Mouse (Mus musculus) gastrocnemius, postnatal 4 days (tissue): Measurements from ENCODE around the gene Pax3. TPM values are rescaled to one million over a fixed set of nuclear protein-coding genes. Genes with fewer than 3 reads are reported as not detected.

Experiments used
- DNase-seq, 2 experiments: peaks; one replicate each; pipeline ENCODE4 v3.0.0; 2021 to 2022; ENCODE audit warnings: low spot score in 2 of 2, mixed read lengths in 2 of 2
- total RNA-seq, 2 experiments: library from RNA; stranded (reverse); gene quantifications; 2 replicates each; pipeline ENCODE4 v1.2.3; 2021

The Pax3 gene
- total RNA-seq, 2 experiments from 2014 or later: 0.13 TPM; not detected in 1

DNA sequence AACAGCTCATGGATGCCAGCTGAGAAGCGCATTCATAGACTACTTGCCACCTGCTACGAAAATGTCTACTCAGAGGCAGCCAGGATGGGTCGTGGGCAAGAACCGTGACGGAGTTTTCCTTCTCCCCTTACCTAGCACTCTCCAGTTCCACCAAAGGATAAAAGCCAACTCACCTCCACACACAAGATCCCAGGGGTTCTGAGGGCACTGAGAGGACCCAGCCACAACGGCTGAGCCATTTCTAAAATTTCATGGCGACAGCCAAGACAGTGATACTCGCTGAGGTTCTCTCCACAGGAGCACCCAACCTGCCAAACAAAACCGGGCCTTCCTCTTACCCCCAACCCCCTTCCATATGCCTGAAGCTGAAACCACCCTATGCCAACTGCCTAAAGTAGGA, 2.3 kb upstream of the Pax3 start:
- no peak for DNase-seq

DNA sequence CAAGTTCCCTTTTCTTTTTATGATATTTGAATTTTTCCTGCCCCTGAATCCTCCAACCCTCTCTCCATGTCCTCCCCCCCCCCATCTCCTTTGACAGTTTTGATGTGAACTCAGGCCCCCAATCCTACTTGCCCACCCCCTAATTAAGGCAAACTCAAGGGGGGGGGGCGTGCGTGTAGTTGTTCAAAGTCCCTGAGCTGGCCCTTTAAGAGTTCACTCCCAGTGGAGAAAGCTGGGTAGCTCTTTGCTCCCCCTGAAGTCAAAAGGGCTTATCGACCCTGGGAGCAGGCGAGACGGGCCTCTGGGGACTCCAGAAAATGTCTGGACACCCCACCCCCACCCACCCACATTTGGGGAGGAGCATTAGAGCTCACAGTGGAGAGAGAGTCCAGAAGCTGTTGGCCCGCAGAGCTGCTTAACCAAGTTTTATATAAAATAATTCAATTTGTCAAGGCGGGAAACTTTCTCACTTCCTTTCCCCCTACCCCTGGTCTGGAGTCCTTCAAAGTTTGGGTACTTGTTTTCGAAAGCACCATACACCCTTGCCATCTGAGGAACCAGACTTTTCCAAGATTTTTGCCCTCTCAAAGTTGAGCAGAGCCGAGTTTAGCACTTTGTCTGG, 1.5 kb upstream of the Pax3 start:
- DNase-seq: no peak

DNA sequence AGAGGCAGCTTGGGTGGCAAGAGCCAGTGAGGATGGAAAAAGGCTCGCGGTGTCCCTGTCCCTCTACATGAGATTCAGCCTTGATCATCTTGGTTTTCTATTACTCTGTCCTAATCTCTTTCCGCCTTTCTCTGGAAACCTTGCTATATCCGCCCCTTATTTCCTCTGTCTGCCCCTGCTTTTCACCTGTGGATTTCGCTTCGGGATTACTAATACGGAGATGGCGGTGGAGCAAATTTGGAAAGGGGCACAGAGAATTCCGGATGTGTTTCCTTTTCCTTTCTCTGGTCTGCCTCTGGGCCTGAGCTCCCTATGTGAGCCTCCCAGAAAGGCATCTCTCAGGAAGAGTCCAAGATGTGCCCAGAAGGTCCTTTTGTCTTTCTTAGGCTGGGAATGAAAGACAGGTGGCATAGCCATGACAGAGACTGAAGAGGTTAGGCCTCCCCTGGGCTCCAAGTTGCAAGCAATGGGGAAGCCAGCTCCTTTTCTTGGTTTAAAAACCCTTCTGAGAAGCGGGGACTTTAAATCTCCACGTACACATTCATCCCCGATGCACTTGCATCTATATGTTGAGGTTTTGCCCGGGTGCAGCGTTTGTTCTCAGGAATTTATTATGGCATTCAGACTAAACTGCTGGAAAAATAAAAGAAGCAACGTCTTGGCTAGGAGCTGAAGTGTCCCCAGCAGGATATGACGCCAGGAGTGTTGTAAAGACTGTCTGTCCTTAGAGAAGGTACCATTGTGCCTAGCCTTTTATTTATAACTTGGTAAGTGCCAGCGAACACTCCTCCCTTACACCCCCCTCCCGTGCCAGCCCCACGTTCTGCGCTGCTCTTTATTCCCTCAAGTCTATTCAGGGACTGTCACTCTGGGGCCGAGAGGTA, 659 bp upstream of the Pax3 start:
- DNase-seq: no peak

DNA sequence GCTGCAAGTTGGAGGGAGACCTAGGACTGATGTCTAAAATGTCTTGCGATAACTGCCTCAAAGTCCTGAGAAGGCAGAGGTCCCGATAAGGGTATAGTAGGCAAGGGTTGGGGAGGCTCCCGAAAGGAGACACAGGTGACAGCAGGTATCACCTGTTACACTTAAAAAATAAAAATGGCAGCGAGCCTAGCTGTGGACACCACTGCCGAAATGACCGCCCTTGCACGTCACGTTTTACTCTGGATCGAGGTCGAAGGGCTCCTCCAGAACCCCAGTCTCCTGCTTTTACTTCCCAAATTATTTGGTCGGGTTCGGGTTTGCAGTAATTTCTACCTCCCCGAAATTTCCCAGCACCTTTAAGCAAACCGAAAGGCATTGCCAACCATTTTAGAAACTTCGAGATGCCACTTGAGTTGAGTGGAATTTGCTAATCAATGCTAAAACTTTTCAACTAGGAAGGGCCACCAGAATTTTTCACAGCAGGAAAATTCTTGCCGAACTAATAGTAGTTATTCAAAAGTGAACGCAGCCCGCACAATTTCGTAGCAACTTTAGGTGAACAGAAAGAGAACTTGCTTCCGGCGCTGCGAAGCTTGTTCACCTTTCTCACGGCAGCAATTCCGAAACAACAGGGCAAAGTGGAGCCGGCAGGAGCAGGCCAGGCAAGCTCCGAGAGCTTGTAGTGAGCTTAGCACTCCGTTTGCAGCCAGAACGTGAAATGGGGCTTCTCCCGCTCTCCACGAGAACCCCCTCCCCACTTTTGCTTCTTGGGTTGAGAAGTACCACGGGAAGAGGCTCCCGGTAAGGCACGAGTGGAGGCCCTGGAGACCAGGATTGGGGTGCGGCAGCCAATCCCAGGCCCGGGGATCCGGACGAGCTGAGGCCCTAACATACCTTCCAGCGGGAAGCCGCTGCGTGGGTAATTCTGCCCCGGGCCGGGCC, 892 bp downstream of the Pax3 start:
- no peak for DNase-seq

DNA sequence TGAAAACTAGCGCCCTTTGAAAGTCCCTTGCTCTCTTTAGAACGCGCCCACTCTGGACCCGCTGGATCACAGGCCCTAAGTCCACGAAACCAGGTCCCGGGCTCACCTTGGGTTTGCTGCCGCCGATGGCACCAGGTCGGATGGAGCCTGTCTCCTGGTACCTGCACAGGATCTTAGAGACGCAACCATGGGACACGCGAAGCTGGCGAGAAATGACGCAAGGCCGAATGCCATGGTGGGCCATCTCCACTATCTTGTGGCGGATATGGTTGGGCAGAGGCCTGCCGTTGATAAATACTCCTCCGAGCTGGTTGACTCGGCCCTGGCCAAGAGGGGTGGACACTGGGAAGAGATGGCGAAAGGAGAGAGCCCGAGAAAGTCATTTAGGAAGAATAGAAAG, 1.8 kb downstream of the Pax3 start:
- no peak for DNase-seq

DNA sequence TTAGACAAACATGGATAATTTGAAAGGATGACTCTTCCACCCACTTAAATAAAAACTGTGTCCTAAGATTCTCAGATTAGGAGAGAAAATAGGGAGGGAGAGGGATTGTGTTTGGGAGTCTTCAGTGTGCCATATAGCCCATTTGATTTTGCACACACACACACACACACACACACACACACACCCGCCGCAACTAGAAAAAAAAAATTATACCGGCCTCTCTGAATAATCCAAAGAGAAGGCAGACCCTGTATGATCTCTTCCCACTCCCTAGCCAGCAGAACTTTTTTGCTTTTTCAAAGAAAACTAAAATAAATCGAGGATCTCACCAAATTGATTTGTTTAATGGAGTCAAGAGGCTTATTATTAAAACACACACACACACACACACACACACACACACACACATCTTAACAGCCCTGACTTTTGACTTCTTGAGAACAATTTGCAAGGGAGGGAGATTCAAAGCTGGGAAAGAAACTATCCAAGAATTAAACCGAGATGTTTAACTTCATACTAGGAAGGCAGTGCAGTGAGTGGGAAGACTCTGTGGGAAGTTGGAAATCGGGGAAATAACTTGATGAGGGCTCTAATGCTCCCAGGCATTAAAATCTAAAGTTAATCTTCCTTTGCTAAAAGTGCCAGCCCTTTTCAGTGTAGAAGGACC, 2.4 kb downstream of the Pax3 start:
- DNase-seq: no peak

DNA sequence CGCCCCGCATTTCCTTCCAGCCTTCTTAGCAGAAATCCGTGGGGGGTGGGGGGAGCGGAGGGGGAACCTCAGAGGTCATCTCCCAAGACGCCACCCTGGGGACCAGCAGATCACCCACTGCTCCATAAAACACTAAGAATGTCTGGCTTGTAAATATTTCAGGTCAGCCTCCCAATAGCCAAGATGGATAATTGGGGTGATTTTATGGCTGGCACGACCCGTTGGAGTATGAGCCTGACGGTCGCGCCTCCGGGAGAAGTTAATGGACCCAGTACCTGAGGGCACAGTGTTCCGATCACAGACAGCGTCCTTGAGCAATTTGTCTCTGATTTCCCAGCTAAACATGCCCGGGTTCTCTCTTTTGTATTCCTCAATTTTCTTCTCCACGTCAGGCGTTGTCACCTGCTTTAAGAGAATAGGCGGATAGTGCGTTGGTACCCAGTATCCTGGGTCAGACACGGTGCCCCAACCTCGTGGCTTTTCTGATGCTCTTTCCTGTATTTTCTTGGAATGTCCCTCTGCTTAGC, 3.4 kb downstream of the Pax3 start:
- no peak for DNase-seq

DNA sequence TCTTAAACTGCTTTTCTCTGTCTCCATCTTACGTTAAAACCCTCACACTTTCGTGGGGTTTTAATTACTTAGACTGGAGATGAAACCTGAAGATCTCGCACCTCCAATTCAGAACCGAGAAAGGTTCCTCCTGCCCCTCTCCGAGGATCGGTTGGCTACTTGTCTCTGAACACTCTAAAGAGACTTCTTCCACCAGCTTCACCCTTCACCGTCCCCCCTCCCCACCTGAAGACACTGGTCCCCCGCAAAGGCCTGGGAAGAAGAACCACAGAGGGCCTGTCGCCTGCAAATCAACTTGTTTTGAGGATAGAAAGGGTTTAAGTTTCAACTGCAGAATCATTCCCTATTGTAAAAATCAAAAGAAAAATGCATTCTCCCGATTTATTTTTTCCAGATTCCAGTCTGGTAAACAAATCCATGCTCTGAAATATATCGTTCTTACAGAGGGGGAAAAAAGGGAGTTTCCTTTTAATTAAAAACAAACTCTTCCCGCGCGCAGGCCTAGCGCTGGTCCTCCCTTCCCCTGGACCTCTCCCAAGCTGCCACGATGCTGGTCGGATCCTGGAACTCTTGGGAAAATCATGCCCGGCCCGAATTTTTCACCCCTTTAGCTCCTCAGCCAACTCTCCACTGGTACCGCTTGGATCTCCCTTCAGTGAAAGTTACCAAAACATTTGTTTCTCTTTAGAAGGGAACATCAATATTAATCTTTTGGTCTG, 4.0 kb downstream of the Pax3 start:
- no peak for DNase-seq

DNA sequence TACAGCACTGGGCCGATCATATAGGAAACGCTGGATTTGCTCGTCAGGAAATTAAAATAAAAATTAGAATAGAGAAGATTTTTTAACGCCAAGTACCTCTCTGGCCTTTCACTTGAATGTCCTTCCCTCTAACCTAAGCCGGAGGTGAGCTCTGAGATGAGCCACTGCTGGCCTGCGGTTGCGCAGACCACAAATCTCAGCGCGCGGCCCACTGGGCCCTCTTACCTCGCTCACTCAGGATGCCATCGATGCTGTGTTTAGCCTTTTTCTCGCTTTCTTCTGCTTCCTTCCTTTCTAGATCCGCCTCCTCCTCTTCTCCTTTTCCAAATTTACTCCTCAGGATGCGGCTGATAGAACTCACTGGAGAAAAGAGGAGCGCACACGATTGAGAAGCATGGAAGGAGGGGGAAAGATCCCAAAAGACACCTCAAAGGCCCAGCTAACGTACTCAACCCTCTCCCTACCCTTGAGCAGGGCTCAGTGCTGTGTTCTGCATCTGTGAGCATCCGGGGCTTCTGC, 4.7 kb downstream of the Pax3 start:
- DNase-seq: no peak

DNA sequence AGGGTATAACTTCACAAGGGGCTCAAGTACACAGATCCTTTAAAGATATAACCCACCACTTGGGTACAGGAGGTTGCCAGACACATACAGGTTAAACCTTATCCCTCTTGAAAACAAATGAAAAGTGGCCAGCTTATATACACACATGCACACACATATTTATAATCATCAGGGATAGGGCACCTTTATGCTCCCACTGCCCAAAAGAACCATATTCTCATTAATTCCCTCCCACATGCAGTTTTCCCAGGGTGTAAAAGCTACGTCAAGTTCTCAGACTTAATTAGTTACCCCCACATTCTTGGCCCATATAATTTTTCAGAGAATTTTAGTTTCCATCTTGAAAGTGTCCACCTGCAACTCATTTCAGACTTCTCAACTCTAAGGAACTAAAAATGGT, 5.2 kb downstream of the Pax3 start:
- no peak for DNase-seq

DNA sequence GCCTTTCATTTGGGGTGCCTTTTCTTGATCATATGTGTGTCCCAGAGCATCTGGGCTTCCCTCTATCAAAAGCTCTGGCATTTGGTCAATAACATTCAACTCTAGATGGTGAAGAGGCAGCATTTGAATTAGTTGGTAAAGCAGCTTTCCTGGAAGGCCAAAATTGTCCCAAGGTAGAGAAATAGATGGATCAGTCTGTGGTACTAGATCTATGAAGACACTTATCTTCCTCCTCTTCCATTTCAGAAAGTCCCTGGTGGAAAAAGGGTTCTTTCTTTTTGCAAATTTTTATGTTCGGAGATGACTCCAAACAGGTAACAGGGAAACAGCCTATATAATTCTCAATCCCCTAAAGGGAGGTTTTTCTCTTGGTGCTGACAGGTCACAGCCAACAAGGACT, 5.6 kb downstream of the Pax3 start:
- DNase-seq: no peak

DNA sequence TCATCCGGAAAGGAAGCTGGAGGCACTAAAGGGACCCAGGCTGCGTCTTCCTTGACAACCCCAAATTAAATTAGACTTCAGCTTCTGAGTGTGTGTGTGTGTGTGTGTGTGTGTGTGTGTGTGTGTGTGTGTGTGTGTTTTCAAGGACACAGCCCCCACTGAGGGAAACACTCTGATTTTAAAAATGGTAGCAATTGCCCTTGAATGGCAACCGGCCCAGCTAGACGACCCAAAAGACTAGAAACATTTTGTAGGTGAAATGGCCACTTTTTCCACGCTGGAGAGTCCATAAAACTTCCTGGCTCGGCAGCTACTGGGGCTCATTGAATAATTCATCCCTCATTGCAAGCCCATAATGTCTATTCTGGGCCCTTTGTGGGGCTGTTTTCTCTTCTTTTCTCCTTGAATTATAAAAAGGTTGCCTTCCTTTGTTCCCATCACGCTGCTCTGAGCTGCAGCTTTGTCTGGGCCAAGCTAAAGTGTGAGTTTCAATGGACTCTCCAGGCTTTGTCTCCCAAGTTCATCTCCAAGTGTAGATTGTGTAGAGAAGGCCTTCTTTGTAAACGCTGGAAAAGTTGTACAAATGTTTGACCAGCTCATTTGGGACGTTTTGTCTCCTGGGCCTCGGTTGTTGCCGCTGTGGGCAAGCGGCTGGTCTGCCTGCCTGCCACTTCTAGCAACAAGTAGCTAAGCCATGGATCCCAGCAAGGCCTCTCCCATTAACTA, 6.4 kb downstream of the Pax3 start:
- DNase-seq: no peak

DNA sequence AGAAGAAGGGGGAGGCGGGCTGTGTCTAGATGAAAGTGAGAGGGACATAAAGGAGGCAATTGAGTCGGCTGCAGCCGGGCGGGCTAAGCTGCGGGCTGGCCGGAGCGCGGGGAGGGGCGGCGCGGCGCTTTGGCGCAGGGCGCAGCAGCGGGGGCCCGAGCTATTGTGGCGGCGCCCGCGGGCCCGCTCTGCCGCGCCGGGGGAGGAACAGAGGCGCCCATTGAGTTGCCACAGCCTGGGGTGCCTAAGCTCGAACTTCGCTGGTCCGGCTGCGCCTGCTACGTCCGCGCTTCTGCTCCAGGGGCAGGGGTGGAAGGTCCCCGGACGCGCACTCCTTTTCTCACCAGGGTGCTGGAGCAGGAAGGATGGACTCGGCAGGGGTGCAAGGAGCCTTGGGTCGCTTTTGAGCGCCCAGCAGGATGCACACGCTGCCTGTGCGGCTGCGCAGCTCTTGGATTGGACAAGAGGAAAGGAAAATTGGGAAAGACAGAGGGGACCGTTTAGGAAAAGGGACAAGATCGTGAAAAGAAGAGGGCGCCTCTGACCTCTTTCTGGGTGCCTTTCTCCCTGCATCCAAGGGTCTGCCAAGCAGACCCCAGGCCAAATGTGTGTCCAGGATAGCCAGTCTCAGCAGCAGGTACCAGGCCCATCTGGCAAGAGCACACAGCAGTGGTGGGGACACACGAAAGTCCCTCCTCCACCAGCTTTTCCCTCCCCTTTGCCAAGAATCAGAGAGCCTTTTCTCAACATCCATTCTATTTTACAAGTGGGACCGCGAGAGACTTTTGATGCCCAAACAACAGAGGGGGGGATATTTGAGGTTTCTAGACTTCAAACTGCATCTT, 7.2 kb downstream of the Pax3 start:
- no peak for DNase-seq

DNA sequence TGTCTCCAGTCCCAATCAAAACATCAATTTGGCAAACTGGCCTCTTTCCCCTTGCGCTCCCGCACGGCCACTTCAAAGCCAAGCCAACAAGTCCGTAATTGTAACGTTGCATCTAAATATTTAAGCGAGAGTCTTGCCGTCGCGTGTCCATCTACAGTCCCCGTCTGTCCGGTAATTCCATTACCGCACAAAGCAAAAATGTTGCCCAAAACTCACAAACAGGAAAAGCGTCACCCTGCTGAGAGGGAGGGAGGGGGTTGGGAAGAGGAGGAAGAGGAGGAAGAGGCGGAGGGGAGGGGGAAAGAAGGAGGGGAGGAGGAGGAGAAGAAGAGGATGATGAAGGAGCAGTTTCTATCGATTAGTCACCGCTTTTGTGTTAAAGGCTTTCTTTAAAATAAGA, 7.9 kb downstream of the Pax3 start:
- no peak for DNase-seq

DNA sequence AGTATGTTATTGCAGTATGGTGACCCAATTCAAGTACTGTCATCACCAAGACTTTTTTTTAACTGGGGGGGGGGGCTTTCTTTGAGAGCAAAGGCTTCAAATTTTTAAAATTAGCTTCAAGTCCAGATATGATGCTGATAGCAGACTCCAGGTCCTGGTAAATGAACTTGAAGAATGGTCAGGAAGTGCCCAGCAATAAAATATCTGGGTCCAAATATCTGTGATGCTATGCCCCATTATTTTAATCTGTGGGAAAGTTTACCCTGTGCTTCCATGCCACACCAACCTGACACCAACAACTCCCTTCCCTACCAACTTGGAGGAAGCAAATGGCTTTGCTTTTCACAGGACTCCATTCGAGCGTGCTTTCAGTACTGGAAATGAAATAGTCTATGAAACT, 8.6 kb downstream of the Pax3 start:
- no peak for DNase-seq

DNA sequence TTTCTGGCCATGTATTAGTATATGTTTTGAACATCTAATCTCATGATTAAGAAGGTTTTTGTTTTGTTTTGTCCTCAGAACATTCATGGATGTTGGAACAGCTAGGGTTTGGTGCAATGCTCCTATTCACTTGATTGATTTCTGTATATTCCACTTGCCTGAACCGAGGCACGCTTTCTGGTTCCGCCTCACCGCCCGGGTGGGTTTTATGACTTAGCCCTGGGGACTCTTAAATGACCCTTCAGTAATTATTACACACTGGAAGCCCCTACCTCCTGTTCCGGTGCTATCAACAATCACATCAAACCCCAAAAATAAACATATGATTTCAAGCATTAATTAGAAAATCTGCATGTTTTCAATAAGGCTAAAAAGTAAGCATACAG, 9.2 kb downstream of the Pax3 start:
- DNase-seq: no peak

DNA sequence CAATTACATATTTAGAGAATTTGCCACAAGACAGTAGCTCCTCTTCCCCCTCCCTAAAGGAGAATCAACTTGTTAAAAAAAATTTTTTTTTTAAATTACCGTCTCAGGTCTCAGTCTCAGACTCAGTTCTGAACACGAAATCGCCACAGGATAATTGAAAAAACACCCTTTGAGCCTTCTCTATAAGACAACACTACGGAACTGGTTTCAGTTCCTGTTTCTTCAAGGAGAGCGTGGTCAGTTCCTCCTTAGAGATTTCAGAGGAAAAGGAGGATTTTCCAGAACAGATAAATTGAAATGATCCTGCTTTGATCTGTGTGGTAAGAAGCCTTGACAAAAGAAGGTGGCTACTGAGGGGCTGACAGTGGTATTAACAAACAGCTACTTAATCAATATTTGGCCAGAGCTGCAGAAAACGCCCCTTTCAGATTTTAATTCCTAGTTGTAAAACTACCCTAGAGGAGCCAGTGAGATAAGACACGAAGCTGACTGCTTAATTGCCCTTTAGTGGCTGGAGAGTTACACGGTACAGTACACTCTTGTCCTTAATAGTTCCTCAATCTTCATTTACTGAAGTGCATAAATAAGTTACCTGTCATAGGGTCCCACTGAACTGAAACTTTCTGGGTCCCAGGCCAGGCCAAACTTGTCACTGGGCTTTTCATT, 9.7 kb downstream of the Pax3 start:
- no peak for DNase-seq

DNA sequence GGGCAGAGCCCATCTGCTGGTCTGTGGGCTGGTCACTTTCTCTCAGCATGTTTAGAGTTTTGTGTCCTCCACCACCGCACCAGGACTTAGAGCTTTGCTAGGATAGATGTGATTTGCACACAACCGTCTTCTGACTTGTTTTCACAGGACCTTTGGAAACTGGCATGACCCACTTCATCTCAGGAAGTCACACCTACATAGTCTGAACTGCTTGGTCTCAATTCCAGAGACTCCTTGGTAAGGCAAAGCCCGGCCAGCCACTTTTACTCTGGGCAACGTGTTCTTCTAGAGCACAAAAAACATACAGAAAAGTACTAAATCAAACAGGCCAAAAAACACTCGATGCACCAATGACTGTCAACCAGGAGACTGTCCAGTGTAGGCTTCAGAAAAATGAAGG, 14.0 kb downstream of the Pax3 start:
- DNase-seq: no peak
